Mouse (Mus musculus): ENCODE data around the gene Cnr2.

Gene Cnr2

GRCm38 (mm10) chr4:135876583-135877020 is 18.6 kb upstream of the Cnr2 start:
- peak; percentile 96 for DNase-seq (ENCODE audit: low read depth)

GRCm38 (mm10) chr4:135877742-135878141 is 17.5 kb upstream of the Cnr2 start:
- peak; percentile 50 for DNase-seq (ENCODE audit: low read depth)

- no peak for DNase-seq (ENCODE audit: low read depth)
Observed at GRCm38 (mm10) chr4:135879021-135879420, 16.2 kb upstream of the Cnr2 start.

GRCm38 (mm10) chr4:135880018-135880417 is 15.2 kb upstream of the Cnr2 start:
- no peak for DNase-seq (ENCODE audit: low read depth)

- no peak for DNase-seq (ENCODE audit: low read depth)
Observed at GRCm38 (mm10) chr4:135880576-135880975, 14.6 kb upstream of the Cnr2 start.

GRCm38 (mm10) chr4:135882023-135882422 is 13.2 kb upstream of the Cnr2 start:
- DNase-seq (ENCODE audit: low read depth): no peak

GRCm38 (mm10) chr4:135883401-135883851 is 11.8 kb upstream of the Cnr2 start:
- DNase-seq (ENCODE audit: low read depth): no peak

- no peak for DNase-seq (ENCODE audit: low read depth)
Observed at GRCm38 (mm10) chr4:135883881-135884516, 11.2 kb upstream of the Cnr2 start.

GRCm38 (mm10) chr4:135884531-135884930 is 10.7 kb upstream of the Cnr2 start:
- DNase-seq (ENCODE audit: low read depth): no peak

- no peak for DNase-seq (ENCODE audit: low read depth)
Observed at GRCm38 (mm10) chr4:135885676-135886075, 9.5 kb upstream of the Cnr2 start.

- no peak for DNase-seq (ENCODE audit: low read depth)
Observed at GRCm38 (mm10) chr4:135886184-135886583, 9.0 kb upstream of the Cnr2 start.

GRCm38 (mm10) chr4:135888448-135889057 is 6.6 kb upstream of the Cnr2 start:
- no peak for DNase-seq (ENCODE audit: low read depth)

GRCm38 (mm10) chr4:135889146-135889883 is 5.9 kb upstream of the Cnr2 start:
- no peak for DNase-seq (ENCODE audit: low read depth)

- DNase-seq (ENCODE audit: low read depth): peak; percentile 82
Observed at GRCm38 (mm10) chr4:135889884-135890283, 5.3 kb upstream of the Cnr2 start.

- peak; percentile 32 for DNase-seq (ENCODE audit: low read depth)
Observed at GRCm38 (mm10) chr4:135891539-135891938, 3.7 kb upstream of the Cnr2 start.

- peak; percentile 74 for DNase-seq (ENCODE audit: low read depth)
Observed at GRCm38 (mm10) chr4:135892884-135893283, 2.3 kb upstream of the Cnr2 start.

- peak; percentile 75 for DNase-seq (ENCODE audit: low read depth)
Observed at GRCm38 (mm10) chr4:135896157-135896556, 963 bp downstream of the Cnr2 start.

GRCm38 (mm10) chr4:135898380-135899049 is 3.3 kb downstream of the Cnr2 start:
- peak; percentile 98 for DNase-seq (ENCODE audit: low read depth)

- DNase-seq (ENCODE audit: low read depth): peak; percentile 87
Observed at GRCm38 (mm10) chr4:135899050-135899448, 3.9 kb downstream of the Cnr2 start.

GRCm38 (mm10) chr4:135900008-135900407 is 4.8 kb downstream of the Cnr2 start:
- DNase-seq (ENCODE audit: low read depth): no peak

GRCm38 (mm10) chr4:135902606-135903242 is 7.5 kb downstream of the Cnr2 start:
- DNase-seq (ENCODE audit: low read depth): no peak

GRCm38 (mm10) chr4:135904810-135905209 is 9.6 kb downstream of the Cnr2 start:
- no peak for DNase-seq (ENCODE audit: low read depth)
